24 mouse cellular contexts compared by ENCODE assay signal in genomic region chr2:172979666-172980345, GRCm38 (mm10). TPM values are rescaled to one million over a fixed set of nuclear protein-coding genes. Genes with fewer than 3 reads are reported as not detected.
A peak's percentile ranks its signal among the peaks of the same experiment; 100 is the strongest.
DNase-seq lines count a peak whose midpoint lies in the region; ATAC-seq and TF ChIP-seq lines count a peak whose summit lies in the region.
"Had no signal": no experiment of that assay in that cellular context is flagged by ENCODE, and none has a peak within 500 bp of the region (broad histone marks: within the 10 kb centered on the region; RNA-seq: fewer than 3 reads in every experiment).

No protein-coding gene starts in this region.

- no peak for DNase-seq in testis, postnatal 10 days (ENCODE audit: low spot score)
- peak; percentile 64 for DNase-seq in ES-CJ7 (ENCODE audit: low read depth, low spot score)
- DNase-seq in testis, postnatal 14 days (ENCODE audit: low spot score) = peak; percentile 89
- DNase-seq: adrenal gland, postnatal 10 days; cerebellum, adult 11 months; cerebellum, adult 8-10 months; cerebellum, postnatal 14 days; embryo, embryonic 11 days; gastrocnemius, adult 2 months; gastrocnemius, postnatal 36 days; heart, adult 11 months; heart, postnatal 4 days had no signal

- no peak for ATAC-seq in activated CD4-positive, CD25-positive, alpha-beta regulatory T cell, adult 4 months
- ATAC-seq: forebrain, embryonic 14.5 days; hindbrain, embryonic 16.5 days; Patski had no signal

- TF ChIP-seq POLR2A in testis, adult 2 months (IDR thresholded peaks at IDR 0.05; ENCODE audit: control insufficient read depth, low read depth, low read length) = peak; percentile 90

- 0 out of 2 replicates have a peak, but pooled peaks have one; percentile 6 for TF ChIP-seq CTCF in testis, adult 2 months (IDR thresholded peaks at IDR 0.05; ENCODE audit: control insufficient read depth, insufficient read depth, insufficient replicate concordance, low read depth, low read length)
- peak; percentile 12 for TF ChIP-seq CTCF in E14TG2a.4 (conservative IDR thresholded peaks at IDR 0.05; ENCODE audit: low read length)

- peaks cover 5% of the 10 kb centered on the region for H3K9me3 ChIP-seq in E14TG2a.4 (ENCODE audit: low read length)
- H3K9me3 ChIP-seq: embryonic facial prominence, embryonic 15.5 days; heart, embryonic 13.5 days; hindbrain, embryonic 12.5 days had no signal

- H3K4me1 ChIP-seq in testis, adult 2 months (ENCODE audit: control insufficient read depth, insufficient read depth, low read length) = peaks cover 5% of the 10 kb centered on the region
- peaks cover 23% of the 10 kb centered on the region for H3K4me1 ChIP-seq in E14TG2a.4 (replicated peaks; ENCODE audit: low read depth, low read length)

- no peaks in the 10 kb centered on the region for H3K36me3 ChIP-seq in testis, adult 2 months (ENCODE audit: control insufficient read depth, insufficient read depth, low read length)
- no peaks in the 10 kb centered on the region for H3K36me3 ChIP-seq in E14TG2a.4 (ENCODE audit: insufficient read depth, low read length)
- H3K36me3 ChIP-seq: embryonic facial prominence, embryonic 15.5 days; forebrain, embryonic 10.5 days; heart, embryonic 13.5 days; hindbrain, embryonic 12.5 days had no signal

- peak overlapping the region; percentile 97 for H3K27ac ChIP-seq in testis, adult 2 months (ENCODE audit: control insufficient read depth, insufficient read depth, low read depth, low read length)
- H3K27ac ChIP-seq: embryonic facial prominence, embryonic 15.5 days; forebrain, embryonic 10.5 days; gastrocnemius, adult 2 months; heart, embryonic 13.5 days; hindbrain, embryonic 12.5 days had no signal

- peak overlapping the region; percentile 97 for H3K4me3 ChIP-seq in testis, adult 2 months (ENCODE audit: control insufficient read depth, low read depth, low read length)
- no peak overlapping the region; the same call in 1 of the 2 replicates for H3K4me3 ChIP-seq in E14TG2a.4 (replicated peaks; ENCODE audit: low read length)
- H3K4me3 ChIP-seq: embryonic facial prominence, embryonic 15.5 days; erythroblast, embryonic 14.5 days; forebrain, embryonic 10.5 days; gastrocnemius, adult 2 months; heart, embryonic 13.5 days; hindbrain, embryonic 12.5 days had no signal

- H3K27me3 ChIP-seq in testis, adult 2 months (ENCODE audit: control insufficient read depth, insufficient read depth, low read length) = no peaks in the 10 kb centered on the region
- H3K27me3 ChIP-seq in E14TG2a.4 (ENCODE audit: insufficient read depth, low read length) = peaks cover 41% of the 10 kb centered on the region
- H3K27me3 ChIP-seq: CH12.LX; embryonic facial prominence, embryonic 15.5 days; heart, embryonic 13.5 days; hindbrain, embryonic 12.5 days; Patski had no signal

RNA-seq across cellular contexts. Expression of gene Spo11, which starts 2.3 kb away (rescaled TPM):
- 64.1 and 88.7 TPM in 2 replicates for polyA plus RNA-seq in testis, adult 2 months (2012; rRNA removed)
- 1 to 10 TPM; 3.5 to 5.2 TPM for polyA plus RNA-seq in activated CD4-positive, CD25-positive, alpha-beta regulatory T cell, adult 4 months (2017; shearing (Covaris generic))

RNA-seq across cellular contexts. Expression of gene Rae1, which starts 20.1 kb away (rescaled TPM):
- polyA plus RNA-seq in testis, adult 2 months (2012; rRNA removed) = 76.7 and 77.9 TPM in 2 replicates
- polyA plus RNA-seq in activated CD4-positive, CD25-positive, alpha-beta regulatory T cell, adult 4 months (2017; shearing (Covaris generic)) = 10 to 100 TPM; 54.5 to 63.6 TPM

RNA-seq across cellular contexts. Expression of gene Bmp7, which starts 39.7 kb away (rescaled TPM):
- 2.4 and 2.8 TPM in 2 replicates for polyA plus RNA-seq in testis, adult 2 months (2012; rRNA removed)
- polyA plus RNA-seq in activated CD4-positive, CD25-positive, alpha-beta regulatory T cell, adult 4 months (2017; shearing (Covaris generic)) = 10 to 100 TPM; 11.5 to 17.0 TPM
- polyA plus RNA-seq: erythroblast, embryonic 14.5 days had no signal

RNA-seq across cellular contexts. Expression of gene Rbm38, which starts 40.5 kb away (rescaled TPM):
- 33.7 and 37.7 TPM in 2 replicates for polyA plus RNA-seq in testis, adult 2 months (2012; rRNA removed)
- 100 to 1,000 TPM; 154 to 186 TPM for polyA plus RNA-seq in activated CD4-positive, CD25-positive, alpha-beta regulatory T cell, adult 4 months (2017; shearing (Covaris generic))

Comparison
In these comparisons a context has a peak if more than half of its experiments do, and no peak if none do; other contexts are left out.
1. RNA of gene Spo11, which starts 2.3 kb away (polyA plus RNA-seq): 64.1 to 88.7 TPM in testis, adult 2 months; 3.5 to 5.2 TPM in activated CD4-positive, CD25-positive, alpha-beta regulatory T cell, adult 4 months; every median in the first group is over 10 times any median in the second.